8 mouse cellular contexts compared by ENCODE assay signal in the genomic region with DNA sequence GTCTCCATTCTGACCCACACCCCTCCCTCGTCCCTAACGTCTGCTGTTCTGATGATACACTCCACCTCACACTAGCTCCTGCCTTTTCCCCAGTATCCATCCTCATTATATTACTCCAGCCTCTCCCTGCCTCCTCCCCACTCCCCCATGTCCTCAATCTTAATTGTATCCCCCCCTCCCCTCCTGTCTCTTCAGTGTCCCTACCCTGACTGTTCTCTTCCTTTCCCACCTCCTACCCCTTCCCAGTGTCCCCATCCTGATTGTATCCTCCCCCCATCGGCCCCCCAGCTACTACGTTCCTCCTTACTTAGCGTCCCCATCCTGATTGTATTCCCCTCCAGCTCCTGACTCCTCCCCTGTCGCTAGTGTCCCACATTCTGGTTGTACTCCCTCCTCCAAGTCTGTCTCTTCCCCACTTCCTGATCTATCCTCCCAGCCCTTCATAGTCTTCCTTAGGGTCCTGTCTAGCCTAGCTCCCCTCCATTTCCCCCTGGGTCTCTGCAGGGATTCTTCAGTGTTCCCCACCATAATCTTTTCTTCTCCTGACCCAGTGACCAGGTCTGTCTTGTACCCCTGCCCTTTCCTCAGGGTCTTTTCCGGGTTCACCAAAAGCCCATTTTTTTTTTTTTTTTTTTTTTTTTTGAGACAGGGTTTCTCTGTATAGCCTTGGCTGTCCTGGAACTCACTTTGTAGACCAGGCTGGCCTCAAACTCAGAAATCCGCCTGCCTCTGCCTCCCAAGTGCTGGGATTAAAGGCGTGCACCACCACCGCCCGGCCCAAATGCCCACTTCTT. TPM values are rescaled to one million over a fixed set of nuclear protein-coding genes. Genes with fewer than 3 reads are reported as not detected.
DNase-seq lines count a peak whose midpoint lies in the region; ATAC-seq and TF ChIP-seq lines count a peak whose summit lies in the region.

No protein-coding gene starts in this region.

- H3K9ac ChIP-seq in hindbrain, embryonic 11.5 days (ENCODE audit: low read depth, low read length), result peak overlapping the region; percentile 84; the same call in 1 of the 2 replicates
- H3K9ac ChIP-seq in midbrain, embryonic 13.5 days (replicated peaks), result peak overlapping the region; percentile 90

- TF ChIP-seq POLR2A in cerebellum, adult 2 months (IDR thresholded peaks at IDR 0.05; ENCODE audit: borderline replicate concordance, insufficient read depth, low read length), result no peak

- ATAC-seq in hindbrain, embryonic 11.5 days (ENCODE audit: low FRiP score), result peak; percentile 79
- ATAC-seq in midbrain, embryonic 13.5 days, result peak; percentile 83

- no peaks in the 10 kb centered on the region for H3K27me3 ChIP-seq in cerebellum, adult 2 months (ENCODE audit: control insufficient read depth, insufficient read depth, low read length)
- H3K27me3 ChIP-seq in hindbrain, embryonic 11.5 days (ENCODE audit: control insufficient read depth, insufficient read depth, low read length), result no peaks in the 10 kb centered on the region
- no peaks in the 10 kb centered on the region for H3K27me3 ChIP-seq in midbrain, embryonic 13.5 days

- peaks cover 14% of the 10 kb centered on the region for H3K4me1 ChIP-seq in cerebellum, adult 2 months (ENCODE audit: control insufficient read depth, insufficient read depth, low read length)
- no peaks in the 10 kb centered on the region for H3K4me1 ChIP-seq in hindbrain, embryonic 11.5 days (replicated peaks; ENCODE audit: control insufficient read depth, insufficient read depth, low read length)
- H3K4me1 ChIP-seq in midbrain, embryonic 13.5 days (replicated peaks), result peaks cover 36% of the 10 kb centered on the region

- no peak overlapping the region for H3K27ac ChIP-seq in left cerebral cortex, adult 2 months
- H3K27ac ChIP-seq in cerebellum, adult 2 months (ENCODE audit: insufficient read depth, low read length), result no peak overlapping the region
- no peak overlapping the region for H3K27ac ChIP-seq in hindbrain, embryonic 11.5 days (ENCODE audit: low read depth, low read length)
- H3K27ac ChIP-seq in midbrain, embryonic 13.5 days, result no peak overlapping the region

- H3K4me2 ChIP-seq in hindbrain, embryonic 11.5 days (replicated peaks; ENCODE audit: low read depth, low read length), result peak overlapping the region; percentile 69
- peak overlapping the region; percentile 65 for H3K4me2 ChIP-seq in midbrain, embryonic 13.5 days (replicated peaks)

- 42% methylated on average over 11 of the region's 11 CpGs for WGBS in cerebellum, adult 2 months
- WGBS in hindbrain, embryonic 11.5 days, result 48% methylated on average over 11 of the region's 11 CpGs
- WGBS in midbrain, embryonic 13.5 days, result 37% methylated on average over 11 of the region's 11 CpGs

- no peaks in the 10 kb centered on the region for H3K36me3 ChIP-seq in hindbrain, embryonic 11.5 days (ENCODE audit: control insufficient read depth, insufficient read depth, low read length)
- H3K36me3 ChIP-seq in midbrain, embryonic 13.5 days, result no peaks in the 10 kb centered on the region

- H3K4me3 ChIP-seq in left cerebral cortex, adult 2 months, result peak overlapping the region; percentile 92
- peak overlapping the region; percentile 49 for H3K4me3 ChIP-seq in cerebellum, adult 2 months (replicated peaks; ENCODE audit: insufficient read depth, low read depth, low read length)
- H3K4me3 ChIP-seq in hindbrain, embryonic 11.5 days (ENCODE audit: low read depth, low read length), result peak overlapping the region; percentile 74
- peak overlapping the region; percentile 81 for H3K4me3 ChIP-seq in midbrain, embryonic 13.5 days (replicated peaks)

- no peaks in the 10 kb centered on the region for H3K9me3 ChIP-seq in hindbrain, embryonic 11.5 days (ENCODE audit: control insufficient read depth, low read length)
- no peaks in the 10 kb centered on the region for H3K9me3 ChIP-seq in midbrain, embryonic 13.5 days

- intact Hi-C loops in left cerebral cortex, adult 2 months (cut with DNase I), result loop anchor here (5.0 kb wide), 2 partner anchors 98 to 113 kb away; no protein-coding TSS in a partner anchor

- no peak for DNase-seq in left cerebral cortex, adult 2 months (ENCODE audit: extremely low spot score in 1 of 2, low spot score in 2 of 2)
- no peak for DNase-seq in left cerebral cortex, adult 11 months (ENCODE audit: low spot score)
- peak; percentile 35 to 54 for DNase-seq in cerebellum, adult 2 months
- no peak for DNase-seq in hindbrain, embryonic 11.5 days (ENCODE audit: low spot score)
- DNase-seq in thymus, adult 18-20 months, result no peak
- DNase-seq in thymus, postnatal 4 days, result no peak
- DNase-seq in right cerebral cortex, postnatal 10 days (ENCODE audit: low spot score in 2 of 2), result no peak

- TF ChIP-seq CTCF in left cerebral cortex, adult 2 months (IDR thresholded peaks at IDR 0.05), result no peak
- TF ChIP-seq CTCF in cerebellum, adult 2 months (IDR thresholded peaks at IDR 0.05; ENCODE audit: borderline replicate concordance, insufficient read depth, low read depth, low read length), result no peak

RNA-seq across cellular contexts. Expression of a gene that starts 0.8 kb away (rescaled TPM):
- total RNA-seq in left cerebral cortex, adult 2 months (2021), result 100 to 1,000 TPM; 255 to 290 TPM
- 208 and 209 TPM in 2 replicates for polyA plus RNA-seq in cerebellum, adult 2 months (2012; rRNA removed)
- 53.5 and 56.7 TPM in 2 replicates for polyA plus RNA-seq in hindbrain, embryonic 11.5 days (2014; fragmentation: Nextera tagmentation; extraction: Ambion mirVana)
- polyA plus RNA-seq in midbrain, embryonic 13.5 days (2015; fragmentation: Nextera tagmentation; extraction: Ambion mirVana), result 59.4 and 62.7 TPM in 2 replicates

RNA-seq across cellular contexts. Expression of a gene that starts 7.7 kb away (rescaled TPM):
- total RNA-seq in left cerebral cortex, adult 2 months (2021), result 100 to 1,000 TPM; 233 to 241 TPM
- 230 and 261 TPM in 2 replicates for polyA plus RNA-seq in cerebellum, adult 2 months (2012; rRNA removed)
- 75.6 and 106 TPM in 2 replicates for polyA plus RNA-seq in hindbrain, embryonic 11.5 days (2014; fragmentation: Nextera tagmentation; extraction: Ambion mirVana)
- polyA plus RNA-seq in midbrain, embryonic 13.5 days (2015; fragmentation: Nextera tagmentation; extraction: Ambion mirVana), result 131 and 143 TPM in 2 replicates

Comparison
In these comparisons a context has a peak if more than half of its experiments do, and no peak if none do; other contexts are left out.
1. DNase-seq: peak in cerebellum, adult 2 months (2 of 2); none in left cerebral cortex, adult 2 months (0 of 2), left cerebral cortex, adult 11 months (single experiment), hindbrain, embryonic 11.5 days (single experiment), thymus, adult 18-20 months (0 of 2), thymus, postnatal 4 days (single experiment) and right cerebral cortex, postnatal 10 days (0 of 2).
2. Peak in every context shown above with its lines, with median percentiles within 50 percentile points of each other: H3K4me3 ChIP-seq.